Mouse (Mus musculus) gastrocnemius, adult 8-10 months (tissue): ENCODE data around the gene E2f6. TPM values are rescaled to one million over a fixed set of nuclear protein-coding genes. Genes with fewer than 3 reads are reported as not detected.

Experiments used
- DNase-seq, 2 experiments: peaks; one replicate each; pipeline ENCODE4 v3.0.0; 2022; ENCODE audit warnings: low spot score in 2 of 2
- microRNA-seq: library from miRNA; unstranded; fragments of <30 nt; microRNA quantifications from one replicate; pipeline ENCODE4 v1.2.0, GENCODE M21; 2022
- total RNA-seq, 4 experiments: library from RNA; stranded (reverse); gene quantifications; 2 replicates each; pipeline ENCODE4 v1.2.4; 2022

Gene E2f6
- total RNA-seq, 4 experiments from 2014 or later: 136 to 196 (median 151) TPM

- DNase-seq: no peak
Measured at GRCm38 (mm10) chr12:16872926-16873464, 62.2 kb downstream of the E2f6 start.

- no peak for DNase-seq
Measured at GRCm38 (mm10) chr12:16873549-16873948, 62.8 kb downstream of the E2f6 start.

- peak; percentile 81 to 82 for DNase-seq
Measured at GRCm38 (mm10) chr12:16874086-16874485, 63.3 kb downstream of the E2f6 start.

- DNase-seq: no peak
Measured at GRCm38 (mm10) chr12:16875269-16875668, 64.5 kb downstream of the E2f6 start.

- no peak for DNase-seq
Measured at GRCm38 (mm10) chr12:16875678-16876077, 64.9 kb downstream of the E2f6 start.

- DNase-seq: no peak
Measured at GRCm38 (mm10) chr12:16876667-16877066, 65.9 kb downstream of the E2f6 start.

- DNase-seq: no peak
Measured at GRCm38 (mm10) chr12:16877141-16877540, 66.4 kb downstream of the E2f6 start.

GRCm38 (mm10) chr12:16877679-16878078 lies 66.9 kb downstream of the E2f6 start:
- DNase-seq: no peak

- no peak for DNase-seq
Measured at GRCm38 (mm10) chr12:16879369-16879768, 68.6 kb downstream of the E2f6 start.

GRCm38 (mm10) chr12:16880077-16880476 lies 69.3 kb downstream of the E2f6 start:
- no peak for DNase-seq

- no peak for DNase-seq
Measured at GRCm38 (mm10) chr12:16882442-16882841, 71.7 kb downstream of the E2f6 start.

- DNase-seq: peak; percentile 44 to 69
Measured at GRCm38 (mm10) chr12:16883111-16883510, 72.3 kb downstream of the E2f6 start.

- no peak for DNase-seq
Measured at GRCm38 (mm10) chr12:16884534-16884933, 73.8 kb downstream of the E2f6 start.

- DNase-seq: no peak
Measured at GRCm38 (mm10) chr12:16886354-16886753, 75.6 kb downstream of the E2f6 start.

Small RNAs within 50 kb of the gene (microRNA-seq; reads per million reads assigned to microRNA genes)
- gene Gm44305: not detected

Other genes starting within 250 kb of the E2f6 start
- 100 to 1,000 TPM; 227 to 339 (median 265) TPM for gene Lpin1, start 200.0 kb upstream of the E2f6 start, total RNA-seq
- gene Ntsr2, start 157.6 kb upstream of the E2f6 start, total RNA-seq: 1 to 10 TPM; 1.1 to 2.8 (median 2.1) TPM
- 1 to 10 TPM in 3 of 4 experiments, under 1 TPM in 1; 0.27 to 5.3 (median 1.1) TPM for gene Greb1, start 10.1 kb upstream of the E2f6 start, total RNA-seq
- 100 to 1,000 TPM in 1 of 4 experiments, 10 to 100 TPM in 3; 76.4 to 106 (median 80.8) TPM for gene Rock2, start 83.9 kb downstream of the E2f6 start, total RNA-seq
- 1 to 10 TPM in 2 of 4 experiments, under 1 TPM in 2; 0.48 to 2.3 (median 1.0) TPM for gene Pqlc3, start 189.4 kb downstream of the E2f6 start, total RNA-seq
- not detected for gene 2410004P03Rik, start 200.8 kb downstream of the E2f6 start, total RNA-seq